Mouse (Mus musculus) limb, embryonic 13.5 days (tissue): ENCODE measurements at regions not wholly inside any gene's neighbourhood (a gene's known extent, or its start where the extent isn't known, plus 50 kb on each side); places are given as distances from the start of the nearest gene placed in this dataset.

Experiments
- ATAC-seq: fragments of 200-750 bp; cut with Nextera tagmentation; 2 replicates; pipeline ENCODE4 v1.8.0; 2017; ENCODE audit warnings: low read depth, moderate number of reproducible peaks, moderate TSS enrichment; ENCODE audit not compliant: low FRiP score
- H3K27ac ChIP-seq: fragments of 300-500 bp; sonication (generic); 2 replicates; pipeline ENCODE4 v1.5.1; 2015; ENCODE audit warnings: inconsistent platforms, mild to moderate bottlenecking, moderate library complexity
- H3K27me3 ChIP-seq: fragments of 300-500 bp; sonication (generic); 2 replicates; pipeline ENCODE4 v1.6.1; 2015; ENCODE audit warnings: mild to moderate bottlenecking, inconsistent platforms
- H3K36me3 ChIP-seq: fragments of 300-500 bp; sonication (generic); 2 replicates; pipeline ENCODE4 v1.6.1; 2015; ENCODE audit warnings: inconsistent platforms, mild to moderate bottlenecking, moderate library complexity
- H3K4me1 ChIP-seq: fragments of 300-500 bp; sonication (generic); 2 replicates; pipeline ENCODE4 v1.6.1; 2015; ENCODE audit warnings: inconsistent platforms
- H3K4me2 ChIP-seq: fragments of 300-500 bp; sonication (generic); replicated peaks from 2 replicates; pipeline ENCODE4 v1.6.1; 2015; ENCODE audit warnings: inconsistent platforms, mild to moderate bottlenecking, moderate library complexity
- H3K4me3 ChIP-seq: fragments of 300-500 bp; sonication (generic); 2 replicates; pipeline ENCODE4 v1.5.1; 2015; ENCODE audit warnings: moderate library complexity, mild to moderate bottlenecking, inconsistent platforms
- H3K9ac ChIP-seq: fragments of 300-500 bp; sonication (generic); 2 replicates; pipeline ENCODE4 v1.6.1; 2015; ENCODE audit warnings: mild to moderate bottlenecking, inconsistent platforms
- H3K9me3 ChIP-seq: fragments of 300-500 bp; sonication (generic); 2 replicates; pipeline ENCODE4 v1.6.1; 2016; ENCODE audit warnings: inconsistent platforms
- WGBS: fragments of 180-500 bp; shearing (Covaris S2); methylation state at CpG from one replicate; pipeline ENCODE4 v1.1.7; 2015; 5-methylcytosine and 5-hydroxymethylcytosine counted together

GRCm38 (mm10) chr17:87501098-87501497 is 54.4 kb upstream of the Calm2 start:
- Histone ChIP-seq H3K36me3 (no peaks in the 10 kb centered on the region), H3K9me3 (no peaks in the 10 kb centered on the region), H3K4me1 (peaks cover 24% of the 10 kb centered on the region), H3K4me3 (no peak overlapping the region), H3K9ac (no peak overlapping the region), H3K4me2 (no peak overlapping the region), H3K27me3 (no peaks in the 10 kb centered on the region; the same call in 1 of the 2 replicates), H3K27ac (no peak overlapping the region)
- 32% methylated on average over 2 of the region's 2 CpGs for WGBS
- no peak for ATAC-seq

GRCm38 (mm10) chr17:87501687-87502387 is 55.1 kb upstream of the Calm2 start:
- H3K4me1 ChIP-seq = peaks cover 24% of the 10 kb centered on the region
- H3K9me3 ChIP-seq = no peaks in the 10 kb centered on the region
- H3K4me2 ChIP-seq = peak overlapping the region; percentile 31
- no peak for ATAC-seq
- no peaks in the 10 kb centered on the region for H3K36me3 ChIP-seq
- H3K9ac ChIP-seq = 0 out of 2 replicates have a peak overlapping the region, but pooled peaks have one; percentile 8
- H3K4me3 ChIP-seq = no peak overlapping the region
- H3K27me3 ChIP-seq = no peaks in the 10 kb centered on the region; the same call in 1 of the 2 replicates
- peak overlapping the region; percentile 64 for H3K27ac ChIP-seq
- 14% methylated on average over 10 of the region's 10 CpGs for WGBS

GRCm38 (mm10) chr17:87502388-87503369 is 55.9 kb upstream of the Calm2 start:
- Histone ChIP-seq H3K27me3 (no peaks in the 10 kb centered on the region; the same call in 1 of the 2 replicates), H3K4me3 (no peak overlapping the region), H3K4me2 (peak overlapping the region; percentile 16), H3K4me1 (peaks cover 24% of the 10 kb centered on the region), H3K27ac (peak overlapping the region; percentile 64; the same call in 1 of the 2 replicates), H3K36me3 (no peaks in the 10 kb centered on the region), H3K9me3 (no peaks in the 10 kb centered on the region), H3K9ac (no peak overlapping the region)
- 10% methylated on average over 13 of the region's 14 CpGs for WGBS
- peak; percentile 68 for ATAC-seq

- Histone ChIP-seq H3K9ac (no peak overlapping the region), H3K4me3 (no peak overlapping the region)
- ATAC-seq = no peak
These were observed 56.8 kb upstream of the Calm2 start for GRCm38 (mm10) chr17:87503491-87503890.

GRCm38 (mm10) chr17:87504960-87505681 is 58.4 kb upstream of the Calm2 start:
- Histone ChIP-seq H3K9me3 (no peaks in the 10 kb centered on the region), H3K27ac (no peak overlapping the region), H3K4me3 (no peak overlapping the region)

More at GRCm38 (mm10) chr17:87503491-87503890, 56.8 kb upstream of the Calm2 start:
- Histone ChIP-seq H3K4me1 (peaks cover 24% of the 10 kb centered on the region), H3K27ac (no peak overlapping the region), H3K36me3 (no peaks in the 10 kb centered on the region), H3K9me3 (no peaks in the 10 kb centered on the region), H3K4me2 (peak overlapping the region; percentile 16; the same call in 1 of the 2 replicates), H3K27me3 (no peaks in the 10 kb centered on the region)
- 81% methylated on average over 5 of the region's 5 CpGs for WGBS

GRCm38 (mm10) chr17:87507848-87508247 is 61.1 kb upstream of the Calm2 start:
- H3K4me1 ChIP-seq = peaks cover 8% of the 10 kb centered on the region
- ATAC-seq = no peak
- no peaks in the 10 kb centered on the region for H3K27me3 ChIP-seq
- H3K27ac ChIP-seq = no peak overlapping the region
- H3K9ac ChIP-seq = no peak overlapping the region
- H3K4me3 ChIP-seq = no peak overlapping the region
- no peak overlapping the region for H3K4me2 ChIP-seq
- H3K9me3 ChIP-seq = no peaks in the 10 kb centered on the region
- 48% methylated on average over 8 of the region's 8 CpGs for WGBS
- no peaks in the 10 kb centered on the region for H3K36me3 ChIP-seq

More at GRCm38 (mm10) chr17:87504960-87505681, 58.4 kb upstream of the Calm2 start:
- ATAC-seq = no peak
- 64% methylated on average over 5 of the region's 5 CpGs for WGBS
- Histone ChIP-seq H3K27me3 (no peaks in the 10 kb centered on the region), H3K4me1 (peaks cover 27% of the 10 kb centered on the region), H3K4me2 (no peak overlapping the region), H3K9ac (no peak overlapping the region), H3K36me3 (no peaks in the 10 kb centered on the region)

GRCm38 (mm10) chr17:87508582-87509253 is 62.0 kb upstream of the Calm2 start:
- WGBS = 75% methylated on average over 16 of the region's 16 CpGs
- no peaks in the 10 kb centered on the region for H3K9me3 ChIP-seq
- H3K36me3 ChIP-seq = no peaks in the 10 kb centered on the region
- H3K4me2 ChIP-seq = no peak overlapping the region
- no peaks in the 10 kb centered on the region for H3K27me3 ChIP-seq
- ATAC-seq = no peak
- H3K4me3 ChIP-seq = no peak overlapping the region
- H3K4me1 ChIP-seq = peaks cover 3% of the 10 kb centered on the region; the same call in 1 of the 2 replicates
- no peak overlapping the region for H3K27ac ChIP-seq
- H3K9ac ChIP-seq = no peak overlapping the region

- 61% methylated on average over 9 of the region's 9 CpGs for WGBS
- ATAC-seq = no peak
- H3K27me3 ChIP-seq = no peaks in the 10 kb centered on the region
- peaks cover 4% of the 10 kb centered on the region; the same call in 1 of the 2 replicates for H3K4me1 ChIP-seq
- no peak overlapping the region for H3K4me2 ChIP-seq
- no peaks in the 10 kb centered on the region for H3K9me3 ChIP-seq
- no peaks in the 10 kb centered on the region for H3K36me3 ChIP-seq
- H3K27ac ChIP-seq = no peak overlapping the region
- no peak overlapping the region for H3K9ac ChIP-seq
- H3K4me3 ChIP-seq = no peak overlapping the region
These were observed 65.4 kb upstream of the Calm2 start for GRCm38 (mm10) chr17:87512000-87512611.

- Histone ChIP-seq H3K9me3 (no peaks in the 10 kb centered on the region), H3K36me3 (no peaks in the 10 kb centered on the region), H3K27ac (no peak overlapping the region), H3K4me1 (peaks cover 5% of the 10 kb centered on the region), H3K4me2 (no peak overlapping the region), H3K9ac (no peak overlapping the region), H3K4me3 (no peak overlapping the region), H3K27me3 (no peaks in the 10 kb centered on the region)
- 45% methylated on average over 11 of the region's 11 CpGs for WGBS
- no peak for ATAC-seq
These were observed 67.1 kb upstream of the Calm2 start for GRCm38 (mm10) chr17:87513822-87514221.

- H3K9me3 ChIP-seq = no peaks in the 10 kb centered on the region
- H3K4me1 ChIP-seq = peaks cover 5% of the 10 kb centered on the region
- H3K27ac ChIP-seq = no peak overlapping the region
- 0 out of 2 replicates have a peak, but pooled peaks cover 2% of the 10 kb centered on the region for H3K27me3 ChIP-seq
- ATAC-seq = no peak
- no peak overlapping the region for H3K9ac ChIP-seq
- H3K36me3 ChIP-seq = no peaks in the 10 kb centered on the region
- H3K4me2 ChIP-seq = no peak overlapping the region
- 39% methylated on average over 6 of the region's 6 CpGs for WGBS
- no peak overlapping the region for H3K4me3 ChIP-seq
These were observed 67.8 kb upstream of the Calm2 start for GRCm38 (mm10) chr17:87514366-87515126.
